Mouse (Mus musculus) splenic B cell, adult 2 months (primary cell): ENCODE measurements at regions not wholly inside any gene's neighbourhood (a gene's known extent, or its start where the extent isn't known, plus 50 kb on each side); places are given as distances from the start of the nearest gene placed in this dataset.
"Not testable (repeated sequence)": the region's sequence is repeated elsewhere in the genome, so short reads cannot be mapped to it uniquely, and the experiment has no call there.

Source experiments
- DNase-seq: peaks from one replicate; pipeline ENCODE4 v3.0.0-alpha.2; 2011; ENCODE audit warnings: low read depth, low spot score
- H3K27me3 ChIP-seq: 2 replicates; pipeline ENCODE4 v1.6.1; 2012; ENCODE audit warnings: mild to moderate bottlenecking, low read length, moderate library complexity, mixed read lengths; ENCODE audit not compliant: control insufficient read depth, poor library complexity, insufficient read depth, severe bottlenecking
- H3K36me3 ChIP-seq: 2 replicates; pipeline ENCODE4 v1.6.1; 2012; ENCODE audit warnings: mild to moderate bottlenecking, low read length, moderate library complexity, mixed read lengths; ENCODE audit not compliant: control insufficient read depth, poor library complexity, insufficient read depth, severe bottlenecking

- no peak for DNase-seq
- H3K27me3 ChIP-seq = no peaks in the 10 kb centered on the region
- no peaks in the 10 kb centered on the region for H3K36me3 ChIP-seq
Observed at GRCm38 (mm10) chr6:16365450-16365849, 532.8 kb downstream of the Tfec start.

- Histone ChIP-seq H3K27me3 (no peaks in the 10 kb centered on the region), H3K36me3 (no peaks in the 10 kb centered on the region)
- no peak for DNase-seq
Observed at GRCm38 (mm10) chr6:16362057-16362456, 536.2 kb downstream of the Tfec start.

GRCm38 (mm10) chr6:16359881-16360711 is 538.1 kb downstream of the Tfec start:
- H3K27me3 ChIP-seq, H3K36me3 ChIP-seq: not testable (repeated sequence)
- DNase-seq = peak; percentile 14

GRCm38 (mm10) chr6:16359464-16359863 is 538.8 kb downstream of the Tfec start:
- no peak for DNase-seq
- Histone ChIP-seq H3K36me3 (no peaks in the 10 kb centered on the region), H3K27me3 (no peaks in the 10 kb centered on the region)

GRCm38 (mm10) chr6:16333638-16334037 is 564.6 kb downstream of the Tfec start:
- Histone ChIP-seq H3K36me3 (no peaks in the 10 kb centered on the region), H3K27me3 (no peaks in the 10 kb centered on the region)
- DNase-seq = no peak

- no peak for DNase-seq
Observed at GRCm38 (mm10) chr6:16314305-16315010, 583.8 kb downstream of the Tfec start.

GRCm38 (mm10) chr6:16312915-16313314 is 585.3 kb downstream of the Tfec start:
- DNase-seq = no peak
- H3K36me3 ChIP-seq = no peaks in the 10 kb centered on the region
- no peaks in the 10 kb centered on the region for H3K27me3 ChIP-seq

More at GRCm38 (mm10) chr6:16314305-16315010, 583.8 kb downstream of the Tfec start:
- H3K27me3 ChIP-seq = no peaks in the 10 kb centered on the region
- H3K36me3 ChIP-seq = no peaks in the 10 kb centered on the region

GRCm38 (mm10) chr6:16283328-16284072 is 563.0 kb downstream of the Mdfic start:
- Histone ChIP-seq H3K27me3 (no peaks in the 10 kb centered on the region), H3K36me3 (no peaks in the 10 kb centered on the region)
- DNase-seq = no peak

- DNase-seq = no peak
- H3K27me3 ChIP-seq = no peaks in the 10 kb centered on the region
- H3K36me3 ChIP-seq = no peaks in the 10 kb centered on the region
Observed at GRCm38 (mm10) chr6:16281938-16282337, 561.5 kb downstream of the Mdfic start.
